Mouse (Mus musculus) NIH3T3 (cell line): ENCODE data around the gene 9530077C05Rik.

Experiments
- DNase-seq: peaks from one replicate; pipeline ENCODE4 v3.0.0-alpha.2; 2012; ENCODE audit warnings: low read depth

Gene 9530077C05Rik

DNA sequence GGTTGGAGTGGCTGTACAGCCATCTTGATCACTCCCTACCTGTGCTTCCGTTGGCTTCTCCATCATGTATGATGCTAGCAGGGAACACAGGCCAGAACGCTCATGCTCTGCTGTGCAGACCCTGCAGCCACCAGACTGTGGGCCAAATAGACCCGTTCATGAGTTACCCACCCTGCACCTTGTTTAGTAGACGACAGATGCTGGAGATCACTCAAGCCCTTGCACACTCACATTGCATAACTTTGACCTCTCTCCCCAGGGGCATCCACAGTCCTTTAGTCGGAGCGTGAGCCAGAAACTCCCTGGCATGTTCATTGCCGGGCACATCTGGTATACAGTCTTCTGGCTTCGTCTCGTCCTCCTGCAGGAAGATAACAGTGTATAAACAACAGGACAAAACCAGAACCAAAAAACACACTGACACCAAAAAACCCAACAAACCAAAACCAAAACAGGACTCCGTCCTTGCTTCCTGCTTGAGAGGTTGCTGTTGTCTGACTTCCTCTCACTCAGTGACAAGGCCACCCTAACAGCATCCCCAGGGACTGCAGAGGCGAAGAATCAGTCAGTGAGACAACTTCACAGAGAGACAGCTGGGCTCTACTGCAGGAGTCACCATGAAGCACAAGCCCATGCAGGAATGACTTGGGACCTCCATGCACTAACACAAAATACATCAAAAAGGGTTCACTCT, 46.0 kb downstream of the 9530077C05Rik start:
- no peak for DNase-seq

DNA sequence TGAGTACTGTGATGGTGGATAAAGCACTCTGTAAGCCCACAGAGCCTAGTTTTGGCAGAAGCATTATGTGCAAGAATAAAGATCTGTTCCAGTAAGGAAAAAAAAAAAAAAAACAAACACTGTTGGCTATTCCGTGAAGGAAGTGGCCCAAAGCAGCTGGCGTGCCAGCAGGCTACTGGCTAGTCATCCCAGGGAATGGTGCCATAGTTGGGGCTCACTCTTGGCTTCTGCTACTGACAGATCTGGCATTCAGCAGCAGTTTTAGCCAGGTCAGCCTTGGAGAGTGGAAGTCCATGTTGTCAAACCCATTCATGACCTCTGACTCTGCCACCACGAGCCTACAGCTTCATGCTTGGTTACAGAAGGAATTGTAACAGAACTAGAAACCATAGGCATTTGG, 50.6 kb downstream of the 9530077C05Rik start:
- peak; percentile 14 for DNase-seq

GRCm38 (mm10) chr9:22466212-22466611, 54.9 kb downstream of the 9530077C05Rik start:
- DNase-seq, result no peak

- peak; percentile 33 for DNase-seq
These were observed 56.3 kb downstream of the 9530077C05Rik start for GRCm38 (mm10) chr9:22467371-22468169.

GRCm38 (mm10) chr9:22468170-22468898, 57.0 kb downstream of the 9530077C05Rik start:
- peak; percentile 86 for DNase-seq

DNA sequence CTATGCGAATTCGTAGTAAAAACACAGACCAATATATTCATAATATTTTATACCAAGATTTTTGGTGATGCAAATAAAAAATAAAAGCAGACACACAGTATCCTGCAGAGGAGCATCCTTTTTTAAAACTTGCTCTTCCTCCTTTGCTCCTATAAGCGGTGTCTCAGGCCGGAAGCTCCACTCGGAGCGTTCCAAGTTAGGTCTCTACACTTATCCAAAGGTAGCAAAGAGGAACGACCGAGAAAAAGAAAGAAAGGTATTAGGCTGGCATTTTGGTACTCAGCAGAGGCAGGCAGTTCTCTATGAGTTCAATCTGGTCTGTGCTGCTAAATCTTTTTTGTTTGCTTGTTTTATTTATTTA, 57.6 kb downstream of the 9530077C05Rik start:
- DNase-seq, result no peak

GRCm38 (mm10) chr9:22469643-22470042, 58.3 kb downstream of the 9530077C05Rik start, which contains the start of gene Rp9:
TSS of gene Rp9 (minus strand) at chr9:22469743.
- no peak for DNase-seq

DNA sequence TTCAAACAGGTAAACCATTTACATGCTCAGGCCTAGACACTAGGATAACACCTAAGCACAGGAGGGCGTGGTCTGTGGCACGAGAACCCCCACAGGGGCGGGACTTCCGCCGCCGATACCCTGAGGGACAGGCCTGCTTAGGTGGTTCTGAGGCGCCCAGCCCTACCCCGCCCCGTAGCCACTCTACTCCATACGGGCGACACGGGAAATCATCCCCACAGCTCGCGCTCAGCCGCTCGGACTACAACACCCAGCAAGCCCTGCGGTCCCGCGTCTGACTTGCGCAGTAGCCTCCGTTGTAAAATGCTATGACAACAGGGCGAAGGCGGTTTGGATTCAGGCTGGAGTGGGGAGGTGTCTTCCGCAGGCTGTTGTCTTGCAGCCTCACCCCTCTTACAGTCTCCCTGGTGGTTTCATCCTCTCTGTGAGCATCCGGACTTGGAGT, 64.1 kb downstream of the 9530077C05Rik start, which contains the start of gene Bbs9:
Bbs9 (plus strand) TSS at position 292 of the 445 bp plus-strand sequence.
- peak; percentile 85 for DNase-seq

DNA sequence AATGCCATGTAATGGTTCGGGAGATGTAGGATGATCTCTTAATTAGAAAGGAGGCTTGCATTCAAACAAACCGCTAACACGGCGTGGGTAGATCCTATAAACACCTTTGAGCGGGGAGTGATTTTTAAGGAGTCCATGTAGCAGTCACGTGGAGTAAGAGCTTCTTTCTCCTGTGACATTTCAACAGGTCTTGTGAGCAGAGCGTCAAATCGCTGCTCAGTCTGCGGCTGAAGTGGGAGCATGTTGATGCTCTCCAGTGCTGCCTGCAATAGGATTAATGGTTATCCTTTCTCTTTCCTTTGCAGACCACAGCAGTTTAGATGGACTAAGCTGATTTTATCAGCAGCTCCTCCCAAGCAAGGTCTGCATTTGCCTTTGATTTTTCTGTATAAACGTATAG, 65.0 kb downstream of the 9530077C05Rik start:
- DNase-seq, result peak; percentile 32

GRCm38 (mm10) chr9:22478946-22479345, 67.6 kb downstream of the 9530077C05Rik start:
- DNase-seq, result no peak

- peak; percentile 10 for DNase-seq
These were observed 72.7 kb downstream of the 9530077C05Rik start for GRCm38 (mm10) chr9:22483866-22484561.

DNA sequence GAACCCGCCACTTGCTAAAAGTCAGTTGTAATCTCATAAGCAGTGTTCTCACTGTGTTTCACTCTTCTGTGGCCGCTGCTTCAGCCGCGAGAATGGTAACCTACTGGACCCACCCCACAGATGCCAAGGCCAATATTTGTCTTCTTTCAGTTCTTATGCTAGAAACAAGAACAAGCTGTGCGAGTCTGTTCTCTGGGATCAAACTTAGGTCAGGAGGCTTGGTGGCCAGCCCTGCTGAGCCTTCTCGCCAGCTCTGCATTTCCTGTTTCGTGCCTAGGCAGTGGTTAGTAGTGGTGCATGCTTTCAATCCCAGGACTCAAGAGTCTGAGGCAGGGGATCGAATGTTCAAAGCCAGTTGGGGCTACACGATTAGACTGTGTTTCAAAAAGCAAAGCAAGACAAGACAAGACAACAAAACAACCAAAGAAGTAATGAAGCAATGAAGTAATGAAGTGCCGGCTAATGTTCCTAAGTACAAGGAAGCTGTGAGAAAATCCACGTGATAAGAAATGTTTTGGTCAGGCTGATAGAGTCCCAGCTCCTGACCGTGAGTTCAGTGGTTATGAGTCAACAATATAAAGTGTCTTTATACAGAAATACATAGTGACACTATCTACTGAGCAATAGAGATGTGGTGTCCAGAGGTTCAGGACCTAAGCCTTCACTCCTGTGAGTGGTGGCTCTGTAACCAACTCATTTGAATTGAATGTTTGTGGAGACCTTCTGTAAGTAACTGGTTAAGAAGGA, 73.4 kb downstream of the 9530077C05Rik start:
- peak; percentile 6 for DNase-seq

DNA sequence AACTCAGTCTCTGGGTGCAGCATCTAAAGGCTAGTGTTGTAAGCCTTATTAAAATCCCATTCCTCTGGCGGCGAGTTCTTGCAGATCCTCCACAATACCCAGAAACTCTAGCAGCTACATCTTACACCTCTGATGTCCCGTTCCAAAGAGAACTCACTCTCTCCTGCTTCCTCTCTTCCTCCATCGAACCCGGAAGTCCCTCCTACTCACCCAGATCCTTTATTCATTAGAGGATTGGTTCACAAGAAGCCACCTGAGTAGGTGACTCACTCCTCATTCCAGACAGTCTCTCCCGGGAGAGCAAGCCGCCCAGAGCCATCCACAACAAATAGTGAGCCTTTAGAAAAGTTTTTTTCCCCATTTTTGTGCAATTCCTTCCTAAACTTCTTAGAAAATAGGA, 74.9 kb downstream of the 9530077C05Rik start:
- no peak for DNase-seq

GRCm38 (mm10) chr9:22488963-22489362, 77.7 kb downstream of the 9530077C05Rik start:
- DNase-seq, result no peak
